Comparison of ENCODE assay signal across 12 mouse cellular contexts in the genomic region with DNA sequence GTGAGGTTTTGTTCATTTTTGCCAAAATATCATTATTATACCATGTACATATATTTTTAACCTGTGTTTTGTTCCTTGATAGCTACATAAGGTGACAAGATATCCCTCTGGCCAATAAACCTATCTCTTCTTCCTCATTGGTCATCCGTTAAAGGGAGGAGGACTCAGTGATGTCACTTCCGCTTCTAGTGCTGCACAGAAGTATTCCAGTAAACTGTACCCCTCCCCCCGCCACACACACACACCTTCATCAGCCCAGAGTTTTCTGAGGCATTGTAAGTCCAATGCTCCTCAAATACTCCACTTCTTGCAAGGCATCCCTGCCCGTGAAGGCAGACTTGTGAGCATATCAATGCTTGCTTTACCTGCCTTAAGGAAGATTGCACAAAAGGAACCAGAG. TPM values are rescaled to one million over a fixed set of nuclear protein-coding genes. Genes with fewer than 3 reads are reported as not detected.
"Had no signal": no experiment of that assay in that cellular context is flagged by ENCODE, and none has a peak within 500 bp of the region (broad histone marks: within the 10 kb centered on the region; RNA-seq: fewer than 3 reads in every experiment).

No protein-coding gene starts in this region.

- H3K9ac ChIP-seq: liver, embryonic 15.5 days; lung, embryonic 14.5 days had no signal

- H3K4me1 ChIP-seq: liver, embryonic 15.5 days; megakaryocyte, embryonic 14.5 days had no signal

- H3K4me2 ChIP-seq: liver, embryonic 11.5 days; liver, embryonic 15.5 days; lung, embryonic 14.5 days had no signal

- H3K27ac ChIP-seq: liver, embryonic 15.5 days had no signal

- H3K27me3 ChIP-seq: liver, embryonic 15.5 days; megakaryocyte, embryonic 14.5 days had no signal

- H3K36me3 ChIP-seq: liver, embryonic 15.5 days had no signal

- H3K9me3 ChIP-seq: liver, embryonic 15.5 days; megakaryocyte, embryonic 14.5 days had no signal

- DNase-seq: kidney, adult 18-20 months; kidney, postnatal 14 days; left cerebral cortex, postnatal 4 days; lung, embryonic 14.5 days; lung, postnatal 10 days; lung, postnatal 4 days; right cerebral cortex, postnatal 14 days; thymus, postnatal 4 days had no signal

- H3K4me3 ChIP-seq: liver, embryonic 15.5 days; megakaryocyte, embryonic 14.5 days had no signal

RNA-seq across cellular contexts. Expression of a gene that starts 24.6 kb away (rescaled TPM):
- total RNA-seq: monocyte, adult 5-6 weeks had no signal
